Mouse (Mus musculus) central nervous system, embryonic 18 days (tissue): ENCODE results near the gene Serpinb9g. TPM values are rescaled to one million over a fixed set of nuclear protein-coding genes. Genes with fewer than 3 reads are reported as not detected.

ENCODE experiments used
- polyA plus RNA-seq: library from polyadenylated mRNA; depleted of rRNA; stranded (reverse); fragments of >200 nt; gene quantifications from 2 replicates; pipeline ENCODE4 v1.2.3, GENCODE M21; 2012; rRNA removed

Serpinb9g gene
- polyA plus RNA-seq = not detected in 2 replicates

DNA sequence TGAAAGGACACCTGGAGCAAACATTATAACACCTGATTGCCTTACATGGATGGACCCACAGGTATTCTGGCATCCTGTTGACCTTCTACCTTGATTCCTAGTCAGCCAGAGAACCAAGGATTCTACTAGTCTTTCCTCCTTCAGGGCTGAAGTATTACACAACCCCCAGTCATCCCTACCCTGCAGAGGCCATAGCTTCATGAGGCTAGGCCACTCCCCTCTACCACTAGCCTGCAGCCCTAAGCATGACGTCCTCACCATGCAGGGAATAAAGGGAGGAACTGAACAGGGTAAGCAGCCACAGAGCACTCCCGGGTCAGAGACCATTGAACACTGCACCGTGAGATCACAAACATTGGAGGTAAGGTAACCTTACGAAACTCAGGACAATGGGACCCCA lies at the start of gene Serpinb9g:
Gene Serpinb9g, plus strand, starts transcription at position 301 of the 400 bp plus-strand sequence.

Other genes with a start within 250 kb of the Serpinb9g start
- gene Serpinb9e, start 235.2 kb upstream of the Serpinb9g start, polyA plus RNA-seq = not detected in 2 replicates
- not detected in 2 replicates for gene Serpinb9f, start 160.7 kb upstream of the Serpinb9g start, polyA plus RNA-seq
- gene Gm11397, start 89.0 kb upstream of the Serpinb9g start, polyA plus RNA-seq = not detected in 2 replicates
- gene Serpinb6d, start 176.6 kb downstream of the Serpinb9g start, polyA plus RNA-seq = not detected in 2 replicates